Mouse (Mus musculus) megakaryocyte, embryonic 14.5 days (primary cell): Measurements from ENCODE around the gene Arhgef25.

Source experiments
- FLI1 ChIP-seq: IDR thresholded peaks from 2 replicates; pipeline ENCODE4 v1.6.1; 2012; ENCODE audit warnings: low read length, inconsistent platforms, mixed read lengths
- GATA1 ChIP-seq: IDR thresholded peaks from 3 replicates; pipeline ENCODE4 v1.6.1; 2012; ENCODE audit warnings: mixed read lengths, low read length, inconsistent platforms, borderline replicate concordance

DNA sequence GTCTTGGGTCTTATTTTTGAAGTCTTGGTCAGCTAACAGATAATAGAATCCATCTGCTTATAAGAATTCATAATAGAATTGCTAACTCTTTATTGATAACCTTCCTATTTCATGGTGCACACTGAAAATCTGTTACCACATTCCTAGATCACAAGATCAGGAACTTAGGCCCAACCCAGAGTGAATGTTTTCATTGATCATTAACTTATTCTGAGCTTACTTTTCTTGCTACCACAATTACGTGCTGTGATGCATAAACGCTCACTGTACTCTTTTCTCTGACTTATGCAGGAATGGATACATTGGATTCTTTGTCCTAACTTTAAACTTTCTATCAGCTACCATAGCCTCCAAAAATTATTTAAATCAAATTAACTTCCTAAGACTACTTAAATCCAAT lies 35.6 kb downstream of the Arhgef25 start:
- TF ChIP-seq GATA1 = no peak
- no peak for TF ChIP-seq FLI1
